Mouse (Mus musculus): ENCODE results near the gene Fzd10. TPM values are rescaled to one million over a fixed set of nuclear protein-coding genes. Genes with fewer than 3 reads are reported as not detected.
A peak's percentile ranks its signal among the peaks of the same experiment; 100 is the strongest.

The Fzd10 gene
- polyA plus RNA-seq, 1 experiment from 2014 or later: 0.39 TPM

DNA sequence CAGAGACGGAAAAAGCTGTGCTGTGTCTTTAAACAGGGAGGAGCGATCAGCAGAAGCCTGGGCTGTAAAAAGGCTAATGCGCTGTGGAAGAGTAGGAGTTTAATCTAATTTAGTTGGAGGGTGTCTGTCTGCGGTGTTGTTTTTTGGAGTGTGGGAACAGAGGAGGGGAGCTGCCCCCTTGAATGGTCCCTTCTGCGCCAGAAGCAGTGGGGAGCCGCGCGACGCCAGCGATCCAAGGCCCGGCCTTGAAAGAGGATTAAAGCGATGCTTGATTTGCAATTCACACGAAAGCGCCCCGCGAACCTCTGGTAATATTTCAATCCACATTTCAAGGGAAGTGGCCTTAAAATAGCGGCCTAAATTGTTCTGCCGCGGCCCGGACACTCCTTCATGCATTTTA is 3.8 kb upstream of the Fzd10 start:
- no peak overlapping the region for H3K27ac ChIP-seq (replicated peaks in 1 of 2; ENCODE audit: control insufficient read depth in 1 of 2, insufficient read depth in 1 of 2, low read depth in 2 of 2, low read length in 2 of 2)
- no peak for ATAC-seq (ENCODE audit: insufficient number of reproducible peaks, insufficient read depth, low FRiP score, low read depth)
- H3K4me3 ChIP-seq (ENCODE audit: control insufficient read depth in 1 of 2, insufficient read depth in 1 of 2, low read depth in 1 of 2, low read length in 2 of 2): peak overlapping the region; percentile 17 to 33; a peak in 2 of 4 replicates
- peaks cover 15 to 23% of the 10 kb centered on the region in 2 experiments; a peak in 3 of 4 replicates for H3K4me1 ChIP-seq (ENCODE audit: control insufficient read depth in 2 of 2, insufficient read depth in 2 of 2, low read length in 2 of 2)
- no peaks in the 10 kb centered on the region for H3K36me3 ChIP-seq (ENCODE audit: control insufficient read depth, insufficient read depth, low read length)
- H3K9me3 ChIP-seq (ENCODE audit: control insufficient read depth, low read length): no peaks in the 10 kb centered on the region
- H3K27me3 ChIP-seq (ENCODE audit: control insufficient read depth, insufficient read depth, low read length): peaks cover 73% of the 10 kb centered on the region
- H3K4me2 ChIP-seq (ENCODE audit: low read length): peak overlapping the region; percentile 61
- H3K9ac ChIP-seq (ENCODE audit: low read length): no peak overlapping the region
- 3% methylated on average over 20 of the region's 20 CpGs for WGBS

GRCm38 (mm10) chr5:128597381-128597780 is 3.3 kb upstream of the Fzd10 start:
- ATAC-seq (ENCODE audit: insufficient number of reproducible peaks, insufficient read depth, low FRiP score, low read depth): no peak
- H3K4me2 ChIP-seq (ENCODE audit: low read length): no peak overlapping the region

GRCm38 (mm10) chr5:128598191-128598720 is 2.4 kb upstream of the Fzd10 start:
- H3K36me3 ChIP-seq (ENCODE audit: control insufficient read depth, insufficient read depth, low read length): no peaks in the 10 kb centered on the region
- peak overlapping the region; percentile 96 for H3K4me2 ChIP-seq (ENCODE audit: low read length)
- no peaks in the 10 kb centered on the region for H3K9me3 ChIP-seq (ENCODE audit: control insufficient read depth, low read length)
- 2% methylated on average over 10 of the region's 10 CpGs for WGBS
- peak overlapping the region in 1 of 2 experiments; percentile 63; a peak in 1 of 4 replicates for H3K4me3 ChIP-seq (ENCODE audit: control insufficient read depth in 1 of 2, insufficient read depth in 1 of 2, low read depth in 1 of 2, low read length in 2 of 2)
- H3K27ac ChIP-seq (replicated peaks in 1 of 2; ENCODE audit: control insufficient read depth in 1 of 2, insufficient read depth in 1 of 2, low read depth in 2 of 2, low read length in 2 of 2): no peak overlapping the region
- no peak overlapping the region for H3K9ac ChIP-seq (ENCODE audit: low read length)
- peaks cover 15 to 23% of the 10 kb centered on the region in 2 experiments; a peak in 3 of 4 replicates for H3K4me1 ChIP-seq (ENCODE audit: control insufficient read depth in 2 of 2, insufficient read depth in 2 of 2, low read length in 2 of 2)
- ATAC-seq (ENCODE audit: insufficient number of reproducible peaks, insufficient read depth, low FRiP score, low read depth): no peak
- H3K27me3 ChIP-seq (ENCODE audit: control insufficient read depth, insufficient read depth, low read length): peaks cover 87% of the 10 kb centered on the region

More at GRCm38 (mm10) chr5:128597381-128597780, 3.3 kb upstream of the Fzd10 start:
- H3K4me1 ChIP-seq (ENCODE audit: control insufficient read depth in 2 of 2, insufficient read depth in 2 of 2, low read length in 2 of 2): peaks cover 15 to 23% of the 10 kb centered on the region in 2 experiments; a peak in 3 of 4 replicates
- no peak overlapping the region for H3K9ac ChIP-seq (ENCODE audit: low read length)
- no peak overlapping the region for H3K27ac ChIP-seq (replicated peaks in 1 of 2; ENCODE audit: control insufficient read depth in 1 of 2, insufficient read depth in 1 of 2, low read depth in 2 of 2, low read length in 2 of 2)
- no peaks in the 10 kb centered on the region for H3K9me3 ChIP-seq (ENCODE audit: control insufficient read depth, low read length)
- WGBS: 24% methylated on average over 4 of the region's 4 CpGs
- peaks cover 78% of the 10 kb centered on the region for H3K27me3 ChIP-seq (ENCODE audit: control insufficient read depth, insufficient read depth, low read length)
- no peaks in the 10 kb centered on the region for H3K36me3 ChIP-seq (ENCODE audit: control insufficient read depth, insufficient read depth, low read length)
- no peak overlapping the region for H3K4me3 ChIP-seq (ENCODE audit: control insufficient read depth in 1 of 2, insufficient read depth in 1 of 2, low read depth in 1 of 2, low read length in 2 of 2)

- Histone ChIP-seq H3K4me2 (ENCODE audit: low read length) (peak overlapping the region; percentile 96), H3K36me3 (ENCODE audit: control insufficient read depth, insufficient read depth, low read length) (no peaks in the 10 kb centered on the region), H3K27ac (replicated peaks in 1 of 2; ENCODE audit: control insufficient read depth in 1 of 2, insufficient read depth in 1 of 2, low read depth in 2 of 2, low read length in 2 of 2) (no peak overlapping the region), H3K4me1 (ENCODE audit: control insufficient read depth in 2 of 2, insufficient read depth in 2 of 2, low read length in 2 of 2) (peaks cover 15 to 23% of the 10 kb centered on the region in 2 experiments; a peak in 3 of 4 replicates), H3K9ac (ENCODE audit: low read length) (no peak overlapping the region; the same call in 1 of the 2 replicates), H3K9me3 (ENCODE audit: control insufficient read depth, low read length) (no peaks in the 10 kb centered on the region), H3K27me3 (ENCODE audit: control insufficient read depth, insufficient read depth, low read length) (peaks cover 93% of the 10 kb centered on the region), H3K4me3 (ENCODE audit: control insufficient read depth in 1 of 2, insufficient read depth in 1 of 2, low read depth in 1 of 2, low read length in 2 of 2) (peak overlapping the region; percentile 14 to 63)
- ATAC-seq (ENCODE audit: insufficient number of reproducible peaks, insufficient read depth, low FRiP score, low read depth): no peak
- under 1% methylated on average over 20 of the region's 20 CpGs for WGBS
Measured at GRCm38 (mm10) chr5:128598760-128599364, 1.8 kb upstream of the Fzd10 start.

GRCm38 (mm10) chr5:128599365-128600071 is 1.1 kb upstream of the Fzd10 start:
- WGBS: 1% methylated on average over 28 of the region's 28 CpGs
- H3K9ac ChIP-seq (ENCODE audit: low read length): no peak overlapping the region; the same call in 1 of the 2 replicates

GRCm38 (mm10) chr5:128601036-128602019 is 684 bp downstream of the Fzd10 start:
- peaks cover 89% of the 10 kb centered on the region for H3K27me3 ChIP-seq (ENCODE audit: control insufficient read depth, insufficient read depth, low read length)
- H3K9me3 ChIP-seq (ENCODE audit: control insufficient read depth, low read length): no peaks in the 10 kb centered on the region
- ATAC-seq (ENCODE audit: insufficient number of reproducible peaks, insufficient read depth, low FRiP score, low read depth): no peak
- H3K9ac ChIP-seq (ENCODE audit: low read length): peak overlapping the region; percentile 45; the same call in 1 of the 2 replicates
- H3K27ac ChIP-seq (replicated peaks in 1 of 2; ENCODE audit: control insufficient read depth in 1 of 2, insufficient read depth in 1 of 2, low read depth in 2 of 2, low read length in 2 of 2): no peak overlapping the region
- H3K4me3 ChIP-seq (ENCODE audit: control insufficient read depth in 1 of 2, insufficient read depth in 1 of 2, low read depth in 1 of 2, low read length in 2 of 2): peak overlapping the region; percentile 59 to 63
- peaks cover 15 to 23% of the 10 kb centered on the region in 2 experiments; a peak in 3 of 4 replicates for H3K4me1 ChIP-seq (ENCODE audit: control insufficient read depth in 2 of 2, insufficient read depth in 2 of 2, low read length in 2 of 2)
- 1% methylated on average over 84 of the region's 87 CpGs for WGBS
- no peaks in the 10 kb centered on the region for H3K36me3 ChIP-seq (ENCODE audit: control insufficient read depth, insufficient read depth, low read length)
- H3K4me2 ChIP-seq (ENCODE audit: low read length): peak overlapping the region; percentile 96

More at GRCm38 (mm10) chr5:128599365-128600071, 1.1 kb upstream of the Fzd10 start:
- no peaks in the 10 kb centered on the region for H3K36me3 ChIP-seq (ENCODE audit: control insufficient read depth, insufficient read depth, low read length)
- peaks cover 15 to 23% of the 10 kb centered on the region in 2 experiments; a peak in 3 of 4 replicates for H3K4me1 ChIP-seq (ENCODE audit: control insufficient read depth in 2 of 2, insufficient read depth in 2 of 2, low read length in 2 of 2)
- no peaks in the 10 kb centered on the region for H3K9me3 ChIP-seq (ENCODE audit: control insufficient read depth, low read length)
- no peak for ATAC-seq (ENCODE audit: insufficient number of reproducible peaks, insufficient read depth, low FRiP score, low read depth)
- peaks cover 99% of the 10 kb centered on the region for H3K27me3 ChIP-seq (ENCODE audit: control insufficient read depth, insufficient read depth, low read length)
- H3K27ac ChIP-seq (replicated peaks in 1 of 2; ENCODE audit: control insufficient read depth in 1 of 2, insufficient read depth in 1 of 2, low read depth in 2 of 2, low read length in 2 of 2): no peak overlapping the region
- H3K4me3 ChIP-seq (ENCODE audit: control insufficient read depth in 1 of 2, insufficient read depth in 1 of 2, low read depth in 1 of 2, low read length in 2 of 2): peak overlapping the region; percentile 59 to 63
- H3K4me2 ChIP-seq (ENCODE audit: low read length): peak overlapping the region; percentile 96

DNA sequence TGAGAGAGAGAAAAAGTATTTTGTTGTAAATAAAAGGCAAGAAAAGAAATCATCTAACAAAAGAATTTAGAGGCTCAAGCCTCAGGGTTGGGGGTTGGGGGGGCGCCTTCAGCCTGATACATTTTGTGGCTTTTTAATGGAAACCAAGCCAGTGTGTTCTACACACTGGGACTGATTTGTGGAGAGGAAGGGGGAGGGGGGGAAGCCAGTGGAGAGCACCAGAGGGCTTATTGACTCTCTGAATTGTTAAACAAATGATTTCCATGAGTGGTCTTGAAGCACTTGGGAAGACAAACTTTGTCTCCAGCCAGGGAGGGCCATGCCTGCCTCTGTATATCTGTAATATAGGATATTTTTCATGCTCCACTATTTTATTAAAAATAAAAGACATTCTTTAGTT is 3.0 kb downstream of the Fzd10 start:
- Histone ChIP-seq H3K4me3 (ENCODE audit: control insufficient read depth in 1 of 2, insufficient read depth in 1 of 2, low read depth in 1 of 2, low read length in 2 of 2) (no peak overlapping the region), H3K9me3 (ENCODE audit: control insufficient read depth, low read length) (no peaks in the 10 kb centered on the region), H3K4me2 (ENCODE audit: low read length) (no peak overlapping the region), H3K27ac (replicated peaks in 1 of 2; ENCODE audit: control insufficient read depth in 1 of 2, insufficient read depth in 1 of 2, low read depth in 2 of 2, low read length in 2 of 2) (no peak overlapping the region), H3K9ac (ENCODE audit: low read length) (no peak overlapping the region), H3K4me1 (ENCODE audit: control insufficient read depth in 2 of 2, insufficient read depth in 2 of 2, low read length in 2 of 2) (peaks cover 15 to 23% of the 10 kb centered on the region in 2 experiments; a peak in 3 of 4 replicates), H3K36me3 (ENCODE audit: control insufficient read depth, insufficient read depth, low read length) (no peaks in the 10 kb centered on the region), H3K27me3 (ENCODE audit: control insufficient read depth, insufficient read depth, low read length) (peaks cover 83% of the 10 kb centered on the region)
- 71% methylated on average over 1 of the region's 1 CpGs for WGBS
- no peak for ATAC-seq (ENCODE audit: insufficient number of reproducible peaks, insufficient read depth, low FRiP score, low read depth)
